Mouse (Mus musculus): ENCODE results near the gene Mgat4c. TPM values are rescaled to one million over a fixed set of nuclear protein-coding genes. Genes with fewer than 3 reads are reported as not detected.

Mgat4c gene
- polyA plus RNA-seq, 1 experiment from 2014 or later: 6.8 TPM

- Histone ChIP-seq H3K4me3 (no peak overlapping the region), H3K27ac (replicated peaks) (no peak overlapping the region), H3K9me3 (no peaks in the 10 kb centered on the region), H3K4me2 (replicated peaks) (no peak overlapping the region), H3K4me1 (no peaks in the 10 kb centered on the region), H3K27me3 (no peaks in the 10 kb centered on the region), H3K9ac (replicated peaks) (no peak overlapping the region), H3K36me3 (no peaks in the 10 kb centered on the region)
- WGBS: 85% methylated on average over 2 of the region's 2 CpGs
- 0 out of 2 replicates have a peak, but pooled peaks have one; percentile 30 for ATAC-seq (ENCODE audit: low FRiP score, low read depth)
Observed at GRCm38 (mm10) chr10:101827944-101828343, 146.7 kb downstream of the Mgat4c start.

GRCm38 (mm10) chr10:101856115-101856514, 174.8 kb downstream of the Mgat4c start:
- H3K27ac ChIP-seq (replicated peaks): no peak overlapping the region
- no peaks in the 10 kb centered on the region for H3K27me3 ChIP-seq
- H3K9me3 ChIP-seq: no peaks in the 10 kb centered on the region
- H3K4me2 ChIP-seq (replicated peaks): no peak overlapping the region
- H3K36me3 ChIP-seq: no peaks in the 10 kb centered on the region
- no peak overlapping the region for H3K9ac ChIP-seq (replicated peaks)
- ATAC-seq (ENCODE audit: low FRiP score, low read depth): peak; percentile 73
- WGBS: 47% methylated on average over 2 of the region's 2 CpGs
- H3K4me3 ChIP-seq: no peak overlapping the region
- H3K4me1 ChIP-seq: no peaks in the 10 kb centered on the region

DNA sequence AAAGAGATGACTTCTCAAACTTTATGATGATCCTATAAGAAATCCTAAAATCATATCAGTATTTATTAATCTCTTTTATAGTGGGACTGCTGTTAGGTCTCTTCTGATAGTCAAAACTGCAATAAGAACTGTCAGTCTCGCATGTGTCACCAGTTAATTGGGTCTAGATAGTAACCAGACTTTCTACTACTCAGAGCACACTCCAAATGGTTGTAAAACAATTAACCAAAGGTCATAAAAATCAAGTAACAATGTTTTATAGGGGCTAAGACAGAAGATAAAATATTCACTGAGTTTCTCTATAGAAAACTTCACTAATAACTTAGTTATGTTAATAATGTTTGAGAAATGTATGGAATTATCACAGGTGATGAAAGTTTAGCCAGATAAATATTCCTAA, 208.6 kb downstream of the Mgat4c start:
- 89% methylated on average over 1 of the region's 1 CpGs for WGBS

GRCm38 (mm10) chr10:101917328-101917814, 236.1 kb downstream of the Mgat4c start:
- Histone ChIP-seq H3K4me3 (no peak overlapping the region), H3K36me3 (no peaks in the 10 kb centered on the region), H3K9ac (replicated peaks) (no peak overlapping the region), H3K27me3 (no peaks in the 10 kb centered on the region), H3K27ac (replicated peaks) (no peak overlapping the region), H3K9me3 (no peaks in the 10 kb centered on the region), H3K4me2 (replicated peaks) (no peak overlapping the region), H3K4me1 (0 out of 2 replicates have a peak, but pooled peaks cover 2% of the 10 kb centered on the region)
- no peak for ATAC-seq (ENCODE audit: low FRiP score, low read depth)

More for the DNA sequence above, 208.6 kb downstream of the Mgat4c start:
- ATAC-seq (ENCODE audit: low FRiP score, low read depth): no peak
- Histone ChIP-seq H3K36me3 (no peaks in the 10 kb centered on the region), H3K4me2 (replicated peaks) (no peak overlapping the region), H3K9ac (replicated peaks) (no peak overlapping the region), H3K4me3 (no peak overlapping the region), H3K27me3 (no peaks in the 10 kb centered on the region), H3K27ac (replicated peaks) (no peak overlapping the region), H3K4me1 (no peaks in the 10 kb centered on the region), H3K9me3 (no peaks in the 10 kb centered on the region)

DNA sequence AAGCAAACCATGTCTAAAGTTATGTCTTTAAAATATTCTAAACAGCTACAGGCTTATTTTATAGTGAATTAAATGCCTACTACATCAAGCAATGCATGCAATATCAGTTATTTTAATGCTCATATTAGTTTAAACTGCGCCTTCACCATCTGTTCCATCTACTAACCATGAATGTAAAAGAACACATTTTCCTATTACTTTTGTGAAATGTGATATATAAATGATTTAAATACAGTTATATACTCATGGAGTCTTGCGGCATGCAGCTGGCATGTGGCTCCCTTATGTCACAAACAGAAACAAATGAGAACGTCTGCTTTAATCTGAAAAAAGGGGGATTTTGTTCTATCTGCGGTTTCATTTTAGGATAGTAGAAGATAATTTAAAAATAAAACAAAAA, 316.3 kb downstream of the Mgat4c start:
- no peak overlapping the region for H3K4me3 ChIP-seq
- no peaks in the 10 kb centered on the region for H3K9me3 ChIP-seq
- H3K36me3 ChIP-seq: no peaks in the 10 kb centered on the region
- no peak overlapping the region for H3K9ac ChIP-seq (replicated peaks)
- no peak overlapping the region for H3K27ac ChIP-seq (replicated peaks)
- H3K4me1 ChIP-seq: no peaks in the 10 kb centered on the region
- no peaks in the 10 kb centered on the region for H3K27me3 ChIP-seq
- 91% methylated on average over 4 of the region's 4 CpGs for WGBS
- no peak overlapping the region for H3K4me2 ChIP-seq (replicated peaks)
- ATAC-seq (ENCODE audit: low FRiP score, low read depth): no peak

GRCm38 (mm10) chr10:102042513-102042912, 361.2 kb downstream of the Mgat4c start:
- peak; percentile 71 for ATAC-seq (ENCODE audit: low FRiP score, low read depth)
- Histone ChIP-seq H3K36me3 (no peaks in the 10 kb centered on the region), H3K27ac (replicated peaks) (no peak overlapping the region), H3K4me3 (no peak overlapping the region), H3K4me2 (replicated peaks) (no peak overlapping the region), H3K9me3 (no peaks in the 10 kb centered on the region), H3K4me1 (no peaks in the 10 kb centered on the region), H3K9ac (replicated peaks) (no peak overlapping the region), H3K27me3 (no peaks in the 10 kb centered on the region)
- WGBS: 32% methylated on average over 2 of the region's 2 CpGs

DNA sequence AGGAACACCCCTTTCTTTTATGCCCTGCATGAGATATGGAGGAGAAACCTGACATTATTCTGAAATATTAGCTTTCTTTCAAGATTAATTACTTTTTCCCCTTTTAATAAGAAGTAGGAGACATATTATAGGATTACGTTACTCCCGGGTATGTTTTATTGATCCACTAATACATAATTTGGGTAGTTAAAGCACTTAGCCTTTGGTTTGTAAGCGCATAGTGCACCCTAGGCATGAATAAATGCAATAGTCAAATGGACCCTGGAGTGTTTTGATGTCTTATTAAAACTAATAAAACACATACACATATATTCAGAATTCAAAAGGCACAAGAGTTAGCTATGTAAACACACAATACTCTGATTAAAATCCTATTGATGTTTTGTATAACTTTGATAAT, 374.9 kb downstream of the Mgat4c start:
- Histone ChIP-seq H3K4me1 (no peaks in the 10 kb centered on the region), H3K27ac (replicated peaks) (no peak overlapping the region), H3K36me3 (no peaks in the 10 kb centered on the region), H3K4me2 (replicated peaks) (no peak overlapping the region), H3K9ac (replicated peaks) (no peak overlapping the region), H3K9me3 (no peaks in the 10 kb centered on the region), H3K27me3 (no peaks in the 10 kb centered on the region), H3K4me3 (no peak overlapping the region)
- no peak for ATAC-seq (ENCODE audit: low FRiP score, low read depth)
- 73% methylated on average over 3 of the region's 3 CpGs for WGBS

GRCm38 (mm10) chr10:102056975-102057565, 375.8 kb downstream of the Mgat4c start:
- Histone ChIP-seq H3K4me3 (no peak overlapping the region), H3K36me3 (no peaks in the 10 kb centered on the region), H3K27ac (replicated peaks) (peak overlapping the region; percentile 12; the same call in 1 of the 2 replicates), H3K4me2 (replicated peaks) (no peak overlapping the region), H3K9me3 (no peaks in the 10 kb centered on the region), H3K27me3 (no peaks in the 10 kb centered on the region), H3K4me1 (no peaks in the 10 kb centered on the region), H3K9ac (replicated peaks) (no peak overlapping the region)
- ATAC-seq (ENCODE audit: low FRiP score, low read depth): peak; percentile 44
- 25% methylated on average over 2 of the region's 2 CpGs for WGBS

GRCm38 (mm10) chr10:102074541-102075398, 393.5 kb downstream of the Mgat4c start:
- Histone ChIP-seq H3K9ac (replicated peaks) (no peak overlapping the region), H3K4me3 (no peak overlapping the region), H3K27me3 (no peaks in the 10 kb centered on the region), H3K4me1 (peaks cover 5% of the 10 kb centered on the region; the same call in 1 of the 2 replicates), H3K27ac (replicated peaks) (peak overlapping the region; percentile 49; the same call in 1 of the 2 replicates), H3K9me3 (no peaks in the 10 kb centered on the region), H3K4me2 (replicated peaks) (no peak overlapping the region), H3K36me3 (no peaks in the 10 kb centered on the region)
- ATAC-seq (ENCODE audit: low FRiP score, low read depth): peak; percentile 79

GRCm38 (mm10) chr10:102123153-102123552, 441.9 kb downstream of the Mgat4c start:
- no peak overlapping the region for H3K27ac ChIP-seq (replicated peaks)
- H3K36me3 ChIP-seq: no peaks in the 10 kb centered on the region
- no peaks in the 10 kb centered on the region for H3K4me1 ChIP-seq
- 67% methylated on average over 1 of the region's 1 CpGs for WGBS
- H3K4me2 ChIP-seq (replicated peaks): no peak overlapping the region
- no peaks in the 10 kb centered on the region for H3K27me3 ChIP-seq
- ATAC-seq (ENCODE audit: low FRiP score, low read depth): no peak
- no peak overlapping the region for H3K4me3 ChIP-seq
- H3K9me3 ChIP-seq: no peaks in the 10 kb centered on the region
- H3K9ac ChIP-seq (replicated peaks): no peak overlapping the region

DNA sequence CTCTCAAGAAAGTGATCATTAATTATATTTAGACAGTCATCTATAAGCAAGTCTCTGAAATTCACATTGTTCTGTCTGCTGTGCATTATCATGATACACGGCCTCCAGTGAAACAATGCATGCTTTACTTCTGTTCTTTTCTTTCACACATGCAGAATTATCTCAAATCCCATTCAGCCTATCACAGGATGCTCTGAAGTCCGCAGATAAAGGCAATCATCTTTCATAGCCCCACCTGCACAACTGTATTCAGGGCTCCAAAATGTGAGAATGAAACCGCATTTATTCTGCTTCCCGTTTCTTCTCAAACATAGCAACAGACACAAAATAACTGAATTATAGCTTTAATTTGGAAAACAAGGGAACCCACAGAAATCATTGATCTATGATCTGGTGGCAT, 446.1 kb downstream of the Mgat4c start:
- Histone ChIP-seq H3K4me2 (replicated peaks) (no peak overlapping the region), H3K9me3 (no peaks in the 10 kb centered on the region), H3K36me3 (no peaks in the 10 kb centered on the region), H3K9ac (replicated peaks) (no peak overlapping the region), H3K4me1 (no peaks in the 10 kb centered on the region), H3K27me3 (no peaks in the 10 kb centered on the region), H3K27ac (replicated peaks) (no peak overlapping the region), H3K4me3 (no peak overlapping the region)
- no peak for ATAC-seq (ENCODE audit: low FRiP score, low read depth)
- 82% methylated on average over 4 of the region's 4 CpGs for WGBS

DNA sequence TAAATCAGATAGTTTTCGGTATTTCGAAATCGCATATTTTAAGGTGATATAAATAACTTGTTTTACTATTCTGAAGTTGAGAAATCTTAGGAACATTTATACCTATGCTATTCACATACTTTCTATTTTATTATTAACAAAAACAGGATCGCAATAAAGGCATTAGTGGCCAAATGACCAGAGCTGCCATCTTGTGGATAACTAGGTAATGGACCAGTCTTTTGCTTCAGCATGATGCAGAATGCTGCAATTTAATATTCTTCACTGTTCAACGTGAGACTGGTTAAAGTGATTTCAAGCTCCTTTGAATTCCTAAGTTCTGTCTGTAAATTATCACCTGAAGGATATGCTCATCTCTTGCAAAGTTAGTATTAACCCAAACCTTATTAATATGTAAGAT, 473.6 kb downstream of the Mgat4c start:
- Histone ChIP-seq H3K4me2 (replicated peaks) (no peak overlapping the region), H3K27me3 (no peaks in the 10 kb centered on the region), H3K27ac (replicated peaks) (no peak overlapping the region), H3K9me3 (no peaks in the 10 kb centered on the region), H3K4me3 (no peak overlapping the region), H3K36me3 (no peaks in the 10 kb centered on the region), H3K4me1 (no peaks in the 10 kb centered on the region), H3K9ac (replicated peaks) (no peak overlapping the region)
- no peak for ATAC-seq (ENCODE audit: low FRiP score, low read depth)
- WGBS: 77% methylated on average over 5 of the region's 5 CpGs
